Mouse (Mus musculus) liver, adult 2 months (tissue): ENCODE measurements around the gene Aldh1a2. TPM values are rescaled to one million over a fixed set of nuclear protein-coding genes. Genes with fewer than 3 reads are reported as not detected.

ENCODE experiments used
- DNase-seq: peaks from one replicate; pipeline ENCODE4 v3.0.0-alpha.2; 2011; ENCODE audit warnings: low read depth, low spot score; ENCODE audit errors: extremely low read depth
- H3K27ac ChIP-seq: fragments of 200-500 bp; replicated peaks from 2 replicates; pipeline ENCODE4 v1.5.1; 2012; ENCODE audit warnings: low read depth, mild to moderate bottlenecking, control low read depth, inconsistent platforms, low read length; ENCODE audit not compliant: insufficient read depth
- H3K27me3 ChIP-seq: fragments of 200-500 bp; 2 replicates; pipeline ENCODE4 v1.6.1; 2012; ENCODE audit warnings: mild to moderate bottlenecking, moderate library complexity, low read length, inconsistent platforms; ENCODE audit not compliant: control insufficient read depth, insufficient read depth
- H3K36me3 ChIP-seq: fragments of 200-500 bp; 2 replicates; pipeline ENCODE4 v1.6.1; 2012; ENCODE audit warnings: low read length, inconsistent platforms; ENCODE audit not compliant: control insufficient read depth, insufficient read depth
- H3K4me1 ChIP-seq: fragments of 200-500 bp; 2 replicates; pipeline ENCODE4 v1.6.1; 2011; ENCODE audit warnings: low read length; ENCODE audit not compliant: control insufficient read depth, insufficient read depth
- H3K4me3 ChIP-seq: fragments of 200-500 bp; 2 replicates; pipeline ENCODE4 v1.5.1; 2011; ENCODE audit warnings: low read depth, mild to moderate bottlenecking, control low read depth, low read length, moderate library complexity; ENCODE audit not compliant: insufficient read depth
- H3K79me2 ChIP-seq: fragments of 200-500 bp; 2 replicates; pipeline ENCODE4 v1.6.1; 2012; ENCODE audit warnings: inconsistent platforms, mild to moderate bottlenecking, low read length, moderate library complexity; ENCODE audit not compliant: control insufficient read depth, insufficient read depth
- H3K9ac ChIP-seq: fragments of 200-500 bp; 2 replicates; pipeline ENCODE4 v1.6.1; 2012; ENCODE audit warnings: low read depth, mild to moderate bottlenecking, control low read depth, inconsistent platforms, low read length
- CTCF ChIP-seq: fragments of 200-500 bp; IDR thresholded peaks from 2 replicates; pipeline ENCODE4 v1.5.1; 2011; ENCODE audit warnings: low read depth, low read length, control low read depth
- POLR2A ChIP-seq: fragments of 200-500 bp; IDR thresholded peaks from 2 replicates; pipeline ENCODE4 v1.6.1; 2011; ENCODE audit warnings: low read length, control low read depth; ENCODE audit not compliant: insufficient read depth; ENCODE audit errors: extremely low read depth
- WGBS: fragments of 180-500 bp; shearing (Covaris S2); methylation state at CpG from one replicate; pipeline ENCODE4 v1.1.7; 2018; 5-methylcytosine and 5-hydroxymethylcytosine counted together
- polyA plus RNA-seq: library from polyadenylated mRNA; depleted of rRNA; stranded (reverse); fragments of >200 nt; gene quantifications from 2 replicates; pipeline ENCODE4 v1.2.3, GENCODE M21; 2012
- total RNA-seq: library from RNA; depleted of rRNA; stranded (reverse); fragments of >200 nt; gene quantifications from 2 replicates; pipeline ENCODE4 v1.2.3, GENCODE M21; 2014

Gene Aldh1a2
- total and polyA plus RNA-seq, 2 experiments: 0.09 to 0.46 TPM

DNA sequence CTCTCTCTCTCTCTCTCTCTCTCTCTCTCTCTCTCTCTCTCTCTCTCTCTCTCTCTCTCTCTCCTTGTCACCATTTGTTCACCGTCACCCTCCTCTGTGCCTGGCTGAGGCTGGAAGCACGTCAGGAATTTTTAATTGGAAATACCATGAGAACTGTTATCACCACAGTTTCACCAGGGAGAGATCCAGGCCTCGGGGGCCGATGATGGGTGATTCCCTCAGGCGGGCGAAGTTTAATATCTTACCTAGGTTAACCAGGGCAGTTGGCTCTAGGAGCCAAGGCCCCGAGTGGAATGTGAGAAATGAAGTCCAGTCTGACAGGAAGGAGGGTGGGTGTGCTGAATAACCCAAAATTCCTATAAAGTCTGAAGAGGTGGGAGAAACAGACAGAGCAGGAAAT lies 105.8 kb downstream of the Aldh1a2 start:
- no peak for DNase-seq
- WGBS: 78% methylated on average over 7 of the region's 7 CpGs
- no peak for TF ChIP-seq POLR2A
- no peak for TF ChIP-seq CTCF
- H3K27me3 ChIP-seq: no peaks in the 10 kb centered on the region
- no peak overlapping the region for H3K9ac ChIP-seq
- peaks cover 12% of the 10 kb centered on the region for H3K4me1 ChIP-seq
- H3K36me3 ChIP-seq: no peaks in the 10 kb centered on the region
- no peaks in the 10 kb centered on the region for H3K79me2 ChIP-seq
- H3K27ac ChIP-seq: no peak overlapping the region
- H3K4me3 ChIP-seq: no peak overlapping the region

DNA sequence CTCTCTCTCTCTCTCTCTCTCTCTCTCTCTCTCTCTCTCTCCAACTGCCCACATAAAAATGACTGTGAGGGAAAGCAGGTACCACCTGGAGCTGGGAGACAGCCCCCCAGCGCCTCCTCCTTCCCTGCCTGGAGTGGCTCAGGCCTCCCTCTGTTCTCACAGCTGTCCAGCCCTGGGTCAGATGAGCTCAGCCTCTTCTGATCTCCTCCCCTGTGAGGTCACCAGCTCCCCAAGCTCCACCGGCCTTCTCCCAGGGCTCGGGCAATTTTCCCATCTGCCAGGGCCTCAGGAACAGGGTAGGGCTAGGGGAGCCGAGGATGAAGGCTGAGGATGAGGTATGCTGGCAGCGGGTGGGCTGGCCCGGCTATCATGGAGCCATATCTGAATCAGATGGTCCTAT lies 106.3 kb downstream of the Aldh1a2 start:
- Histone ChIP-seq H3K4me3 (no peak overlapping the region), H3K79me2 (no peaks in the 10 kb centered on the region), H3K27me3 (no peaks in the 10 kb centered on the region), H3K27ac (no peak overlapping the region), H3K4me1 (peaks cover 8% of the 10 kb centered on the region), H3K36me3 (no peaks in the 10 kb centered on the region), H3K9ac (no peak overlapping the region)
- no peak for DNase-seq
- WGBS: 85% methylated on average over 6 of the region's 6 CpGs
- TF ChIP-seq POLR2A (no peak), CTCF (no peak)

- no peaks in the 10 kb centered on the region for H3K79me2 ChIP-seq
- H3K4me1 ChIP-seq: no peaks in the 10 kb centered on the region
- H3K36me3 ChIP-seq: no peaks in the 10 kb centered on the region
- no peak for TF ChIP-seq POLR2A
- no peak for TF ChIP-seq CTCF
- no peak overlapping the region for H3K4me3 ChIP-seq
- no peak overlapping the region for H3K9ac ChIP-seq
- no peak overlapping the region for H3K27ac ChIP-seq
- no peak for DNase-seq
- WGBS: 75% methylated on average over 1 of the region's 1 CpGs
- no peaks in the 10 kb centered on the region for H3K27me3 ChIP-seq
Measured at GRCm38 (mm10) chr9:71323303-71323952, 107.8 kb downstream of the Aldh1a2 start.

DNA sequence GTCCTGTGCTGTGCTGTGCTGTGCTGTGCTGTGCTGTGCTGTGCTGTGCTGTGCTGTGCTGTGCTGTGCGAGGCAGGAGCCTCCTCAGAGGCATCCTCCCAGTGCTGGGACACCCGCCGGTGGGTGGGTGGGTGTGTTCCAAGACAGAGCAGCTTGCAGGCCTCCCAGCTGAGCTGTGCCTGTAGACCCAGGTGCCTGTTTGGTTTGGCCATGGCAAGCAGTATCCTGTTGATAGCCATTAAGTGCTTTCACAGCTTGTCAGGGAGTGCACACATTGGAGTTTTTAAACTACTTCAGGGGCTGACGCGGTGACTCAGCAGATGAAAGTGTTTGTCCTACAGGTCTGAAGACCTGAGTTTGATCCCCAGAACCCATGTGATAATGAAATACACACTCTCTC lies 108.5 kb downstream of the Aldh1a2 start:
- Histone ChIP-seq H3K4me1 (no peaks in the 10 kb centered on the region), H3K4me3 (no peak overlapping the region), H3K9ac (no peak overlapping the region), H3K36me3 (no peaks in the 10 kb centered on the region), H3K79me2 (no peaks in the 10 kb centered on the region), H3K27me3 (no peaks in the 10 kb centered on the region), H3K27ac (no peak overlapping the region)
- no peak for TF ChIP-seq CTCF
- no peak for TF ChIP-seq POLR2A
- DNase-seq: no peak
- WGBS: 79% methylated on average over 5 of the region's 5 CpGs

- H3K4me3 ChIP-seq: no peak overlapping the region
- no peak overlapping the region for H3K9ac ChIP-seq
- DNase-seq: no peak
- H3K27me3 ChIP-seq: no peaks in the 10 kb centered on the region
- WGBS: 84% methylated on average over 4 of the region's 4 CpGs
- H3K4me1 ChIP-seq: no peaks in the 10 kb centered on the region
- no peaks in the 10 kb centered on the region for H3K79me2 ChIP-seq
- H3K27ac ChIP-seq: no peak overlapping the region
- no peaks in the 10 kb centered on the region for H3K36me3 ChIP-seq
- TF ChIP-seq CTCF (no peak), POLR2A (no peak)
Measured at GRCm38 (mm10) chr9:71326261-71326660, 110.7 kb downstream of the Aldh1a2 start.

DNA sequence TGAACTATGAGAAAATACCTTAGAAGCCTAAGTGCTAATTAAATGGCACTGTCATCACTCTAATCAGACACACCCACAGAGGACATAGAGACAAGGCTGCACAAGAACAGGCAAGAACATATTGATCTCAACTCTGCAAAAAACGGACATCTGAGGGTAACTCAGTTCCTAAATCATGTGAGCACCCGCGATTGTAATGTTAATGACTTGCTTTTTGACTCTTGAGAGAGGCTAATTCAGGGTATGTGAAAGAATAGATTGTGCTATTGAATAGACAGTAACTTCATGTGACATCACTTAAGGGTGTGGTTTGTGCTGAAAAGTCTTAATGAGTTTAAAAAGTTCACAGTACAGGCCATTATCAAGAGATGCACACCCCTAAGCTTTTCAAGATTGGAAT lies 116.1 kb downstream of the Aldh1a2 start:
- no peaks in the 10 kb centered on the region; the same call in 1 of the 2 replicates for H3K27me3 ChIP-seq
- WGBS: 80% methylated on average over 3 of the region's 3 CpGs
- DNase-seq: no peak
- no peak overlapping the region for H3K4me3 ChIP-seq
- H3K79me2 ChIP-seq: no peaks in the 10 kb centered on the region
- no peaks in the 10 kb centered on the region for H3K4me1 ChIP-seq
- TF ChIP-seq CTCF (no peak), POLR2A (no peak)
- H3K27ac ChIP-seq: no peak overlapping the region
- no peak overlapping the region for H3K9ac ChIP-seq
- H3K36me3 ChIP-seq: no peaks in the 10 kb centered on the region
